8 mouse cellular contexts compared by ENCODE assay signal in the genomic region with DNA sequence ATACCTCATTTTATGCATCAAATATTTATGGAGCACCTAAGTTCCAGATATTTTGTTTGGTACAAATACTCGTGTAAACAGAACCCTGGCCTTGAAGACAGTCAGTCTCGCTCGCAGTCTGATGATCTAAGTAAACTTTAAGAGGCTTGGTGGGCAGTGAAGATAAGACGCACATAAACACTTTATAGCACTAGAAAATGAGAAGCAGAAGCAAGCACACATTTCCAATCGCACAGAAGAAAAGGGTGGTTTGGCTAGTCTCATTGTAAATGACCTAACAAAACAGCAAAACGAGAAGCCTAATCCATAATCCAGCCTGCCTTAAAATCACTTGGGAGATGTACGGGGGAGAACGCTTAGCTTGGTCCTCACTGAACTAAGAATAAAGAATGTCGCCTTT. TPM values are rescaled to one million over a fixed set of nuclear protein-coding genes. Genes with fewer than 3 reads are reported as not detected.
DNase-seq lines count a peak whose midpoint lies in the region; ATAC-seq lines count a peak whose summit lies in the region.

No protein-coding gene starts in this region.

- WGBS in lung, embryonic 16.5 days = 26% methylated on average over 9 of the region's 9 CpGs
- WGBS in limb, embryonic 11.5 days = 37% methylated on average over 9 of the region's 9 CpGs
- WGBS in neural tube, embryonic 15.5 days = 39% methylated on average over 9 of the region's 9 CpGs

- no peaks in the 10 kb centered on the region for H3K27me3 ChIP-seq in lung, embryonic 16.5 days (ENCODE audit: control insufficient read depth, insufficient read depth, low read depth, low read length)
- no peaks in the 10 kb centered on the region for H3K27me3 ChIP-seq in limb, embryonic 11.5 days (ENCODE audit: control insufficient read depth, insufficient read depth, low read length)
- H3K27me3 ChIP-seq in neural tube, embryonic 15.5 days (replicated peaks) = no peaks in the 10 kb centered on the region

- H3K36me3 ChIP-seq in lung, embryonic 16.5 days (ENCODE audit: control insufficient read depth, insufficient read depth, low read length) = peaks cover 3% of the 10 kb centered on the region; the same call in 1 of the 2 replicates
- no peaks in the 10 kb centered on the region; the same call in 1 of the 2 replicates for H3K36me3 ChIP-seq in limb, embryonic 11.5 days (ENCODE audit: control insufficient read depth, insufficient read depth, low read length)
- H3K36me3 ChIP-seq in neural tube, embryonic 15.5 days = 0 out of 2 replicates have a peak, but pooled peaks cover 3% of the 10 kb centered on the region

- no peak for DNase-seq in lung, postnatal 4 days
- DNase-seq in limb, embryonic 11.5 days (ENCODE audit: low spot score) = no peak
- DNase-seq in urinary bladder, postnatal 25 days (ENCODE audit: low spot score) = no peak
- DNase-seq in embryo, embryonic 11 days = no peak
- DNase-seq in layer of hippocampus, postnatal 14 days (ENCODE audit: low spot score in 2 of 2) = no peak

- H3K4me2 ChIP-seq in lung, embryonic 16.5 days (ENCODE audit: low read depth, low read length) = peak overlapping the region; percentile 91
- peak overlapping the region; percentile 53 for H3K4me2 ChIP-seq in limb, embryonic 11.5 days (ENCODE audit: low read depth, severe bottlenecking)
- peak overlapping the region; percentile 70 for H3K4me2 ChIP-seq in neural tube, embryonic 15.5 days

- no peak for ATAC-seq in lung, embryonic 16.5 days (ENCODE audit: low read depth)
- 0 out of 2 replicates have a peak, but pooled peaks have one; percentile 1 for ATAC-seq in erythroid progenitor cell, adult 5-6 weeks (replicated peaks; ENCODE audit: low FRiP score, poor library complexity, severe bottlenecking)
- ATAC-seq in limb, embryonic 11.5 days (ENCODE audit: insufficient number of reproducible peaks, low FRiP score, low TSS enrichment, low read depth) = no peak
- 0 out of 2 replicates have a peak, but pooled peaks have one; percentile 0 for ATAC-seq in neural tube, embryonic 15.5 days (ENCODE audit: low FRiP score)

- peak overlapping the region; percentile 74 for H3K9ac ChIP-seq in lung, embryonic 16.5 days (ENCODE audit: low read length)
- H3K9ac ChIP-seq in limb, embryonic 11.5 days (ENCODE audit: low read length) = peak overlapping the region; percentile 56
- peak overlapping the region; percentile 84 for H3K9ac ChIP-seq in neural tube, embryonic 15.5 days (replicated peaks)

- no peaks in the 10 kb centered on the region for H3K9me3 ChIP-seq in lung, embryonic 16.5 days (ENCODE audit: control insufficient read depth, low read length)
- H3K9me3 ChIP-seq in limb, embryonic 11.5 days (ENCODE audit: control insufficient read depth, low read length) = no peaks in the 10 kb centered on the region
- H3K9me3 ChIP-seq in neural tube, embryonic 15.5 days (replicated peaks) = no peaks in the 10 kb centered on the region

- peaks cover 9% of the 10 kb centered on the region; the same call in 1 of the 2 replicates for H3K4me1 ChIP-seq in lung, embryonic 16.5 days (replicated peaks; ENCODE audit: control insufficient read depth, insufficient read depth, low read length)
- no peaks in the 10 kb centered on the region for H3K4me1 ChIP-seq in limb, embryonic 11.5 days (ENCODE audit: control insufficient read depth, insufficient read depth, low read length)
- peaks cover 15% of the 10 kb centered on the region for H3K4me1 ChIP-seq in neural tube, embryonic 15.5 days

- H3K4me3 ChIP-seq in lung, embryonic 16.5 days (ENCODE audit: low read length) = peak overlapping the region; percentile 86
- H3K4me3 ChIP-seq in limb, embryonic 11.5 days (ENCODE audit: low read depth, low read length) = peak overlapping the region; percentile 66
- peak overlapping the region; percentile 63 for H3K4me3 ChIP-seq in neural tube, embryonic 15.5 days (replicated peaks)

- H3K27ac ChIP-seq in lung, embryonic 16.5 days (ENCODE audit: low read length) = peak overlapping the region; percentile 99
- H3K27ac ChIP-seq in limb, embryonic 11.5 days (replicated peaks; ENCODE audit: low read depth, low read length) = no peak overlapping the region
- H3K27ac ChIP-seq in neural tube, embryonic 15.5 days (replicated peaks) = peak overlapping the region; percentile 99

RNA-seq across cellular contexts. Expression of gene Cetn3, which starts 0.4 kb away (rescaled TPM):
- 219 and 231 TPM in 2 replicates for polyA plus RNA-seq in lung, embryonic 16.5 days (2015; fragmentation: Nextera tagmentation; extraction: Ambion mirVana)
- total RNA-seq in erythroid progenitor cell, adult 5-6 weeks (2015; ENCODE audit: low replicate concordance) = 55.8 and 76.4 TPM in 2 replicates
- 93.9 and 162 TPM in 2 replicates for total RNA-seq in erythroid progenitor cell, adult 5-6 weeks (2017; ENCODE audit: low replicate concordance)
- 241 and 257 TPM in 2 replicates for polyA plus RNA-seq in limb, embryonic 11.5 days (2014; fragmentation: Nextera tagmentation; extraction: Ambion mirVana)
- 212 and 218 TPM in 2 replicates for polyA plus RNA-seq in neural tube, embryonic 15.5 days (2015; fragmentation: Nextera tagmentation; extraction: Ambion mirVana)
- total RNA-seq in layer of hippocampus, postnatal 14 days (2021) = 100 to 1,000 TPM; 116 to 124 TPM

Comparison
In these comparisons a context has a peak if more than half of its experiments do, and no peak if none do; other contexts are left out.
1. ATAC-seq: peak in erythroid progenitor cell, adult 5-6 weeks (single experiment) and neural tube, embryonic 15.5 days (single experiment); none in lung, embryonic 16.5 days (single experiment) and limb, embryonic 11.5 days (single experiment).
2. Peak in every context shown above with its lines, with median percentiles within 50 percentile points of each other: H3K4me2 ChIP-seq, H3K4me3 ChIP-seq and H3K9ac ChIP-seq.